Mouse (Mus musculus) stomach, embryonic 14.5 days (tissue): ENCODE measurements around the gene Ang5. TPM values are rescaled to one million over a fixed set of nuclear protein-coding genes. Genes with fewer than 3 reads are reported as not detected.
"Not testable (repeated sequence)": the region's sequence is repeated elsewhere in the genome, so short reads cannot be mapped to it uniquely, and the experiment has no call there.

ENCODE experiments used
- ATAC-seq: fragments of 200-750 bp; cut with Nextera tagmentation; 2 replicates; pipeline ENCODE4 v1.8.0; 2017; ENCODE audit warnings: low read depth, moderate TSS enrichment; ENCODE audit not compliant: insufficient number of reproducible peaks, insufficient read depth, low FRiP score
- H3K27ac ChIP-seq: fragments of 300-500 bp; sonication (generic); 2 replicates; pipeline ENCODE4 v1.5.1; 2014; ENCODE audit warnings: mild to moderate bottlenecking, low read length, moderate library complexity, mixed read lengths
- H3K27me3 ChIP-seq: fragments of 300-500 bp; sonication (generic); 2 replicates; pipeline ENCODE4 v1.6.1; 2014; ENCODE audit warnings: low read length, control low read depth, mixed read lengths; ENCODE audit not compliant: control insufficient read depth, insufficient read depth
- H3K36me3 ChIP-seq: fragments of 300-500 bp; sonication (generic); 2 replicates; pipeline ENCODE4 v1.6.1; 2014; ENCODE audit warnings: mild to moderate bottlenecking, control low read depth, low read length, moderate library complexity, mixed read lengths; ENCODE audit not compliant: control insufficient read depth, insufficient read depth
- H3K4me1 ChIP-seq: fragments of 300-500 bp; sonication (generic); 2 replicates; pipeline ENCODE4 v1.6.1; 2014; ENCODE audit warnings: low read length, control low read depth, mixed read lengths; ENCODE audit not compliant: control insufficient read depth, insufficient read depth
- H3K4me2 ChIP-seq: fragments of 300-500 bp; sonication (generic); replicated peaks from 2 replicates; pipeline ENCODE4 v1.6.1; 2014; ENCODE audit warnings: low read depth, low read length, control low read depth
- H3K4me3 ChIP-seq: fragments of 300-500 bp; sonication (generic); 2 replicates; pipeline ENCODE4 v1.5.1; 2014; ENCODE audit warnings: low read depth, low read length, control low read depth
- H3K9ac ChIP-seq: fragments of 300-500 bp; sonication (generic); replicated peaks from 2 replicates; pipeline ENCODE4 v1.6.1; 2014; ENCODE audit warnings: low read depth, mild to moderate bottlenecking, control low read depth, low read length, moderate library complexity, mixed read lengths
- H3K9me3 ChIP-seq: fragments of 300-500 bp; sonication (generic); 2 replicates; pipeline ENCODE4 v1.6.1; 2016; ENCODE audit warnings: low read depth, low read length, control low read depth; ENCODE audit not compliant: control insufficient read depth
- WGBS: fragments of 180-500 bp; shearing (Covaris S2); extraction: QIAGEN DNeasy Blood & Tissue Kit; methylation state at CpG from one replicate; pipeline ENCODE4 v1.1.7; 2014; 5-methylcytosine and 5-hydroxymethylcytosine counted together
- polyA plus RNA-seq: library from polyadenylated mRNA; unstranded; fragments of >200 nt; fragmentation: Nextera tagmentation; extraction: Ambion mirVana; gene quantifications from 2 replicates; pipeline ENCODE4 v1.2.1, GENCODE M21; 2014

Gene Ang5
- polyA plus RNA-seq, 1 experiment from 2014 or later: not detected

DNA sequence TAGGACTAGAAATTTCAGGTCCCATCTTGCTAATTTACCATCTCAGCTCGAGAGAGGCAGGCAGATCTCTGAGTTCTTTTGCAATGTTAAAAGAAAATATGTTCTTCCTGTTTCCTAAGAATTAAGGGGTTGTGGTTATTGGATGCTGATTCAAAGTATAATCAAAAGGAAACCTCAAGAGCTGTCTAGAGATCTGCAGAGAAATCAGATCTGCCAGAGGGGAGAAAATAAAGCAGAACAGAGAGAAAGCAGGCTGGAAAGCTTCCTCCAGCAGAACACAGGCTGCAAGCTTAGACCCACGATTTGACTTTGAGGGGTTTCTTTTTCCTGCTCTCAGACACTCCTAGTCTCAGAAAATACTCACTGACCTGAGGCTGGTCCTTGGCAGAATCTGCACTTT, 52.8 kb downstream of the Ang5 start:
- H3K9ac ChIP-seq, H3K9me3 ChIP-seq, H3K27ac ChIP-seq, H3K36me3 ChIP-seq, H3K27me3 ChIP-seq, ATAC-seq, H3K4me3 ChIP-seq, H3K4me1 ChIP-seq, H3K4me2 ChIP-seq: not testable (repeated sequence)
- 28% methylated on average over 2 of the region's 2 CpGs for WGBS

Other genes starting within 250 kb of the Ang5 start
- gene Gm16506, start 229.6 kb upstream of the Ang5 start, polyA plus RNA-seq: not detected in 2 replicates
- gene Gm6526, start 209.2 kb upstream of the Ang5 start, polyA plus RNA-seq: not detected in 2 replicates
- gene Gm8180, start 172.3 kb upstream of the Ang5 start, polyA plus RNA-seq: not detected in 2 replicates
- not detected in 2 replicates for gene Ear1, start 81.6 kb upstream of the Ang5 start, polyA plus RNA-seq
- not detected in 2 replicates for gene Ear10, start 33.5 kb upstream of the Ang5 start, polyA plus RNA-seq
- gene Gm8113, start 31.7 kb upstream of the Ang5 start, polyA plus RNA-seq: 19.7 and 19.9 TPM in 2 replicates
- gene Ang6, start 45.2 kb downstream of the Ang5 start, polyA plus RNA-seq: not detected in 2 replicates
- 0.36 and 0.76 TPM in 2 replicates for gene Ear2, start 145.6 kb downstream of the Ang5 start, polyA plus RNA-seq
- gene Gm3327, start 166.8 kb downstream of the Ang5 start, polyA plus RNA-seq: not detected in 2 replicates
- not detected in 2 replicates for gene Gm8212, start 240.6 kb downstream of the Ang5 start, polyA plus RNA-seq